ENCODE assay signal across 14 mouse cellular contexts in the genomic region with DNA sequence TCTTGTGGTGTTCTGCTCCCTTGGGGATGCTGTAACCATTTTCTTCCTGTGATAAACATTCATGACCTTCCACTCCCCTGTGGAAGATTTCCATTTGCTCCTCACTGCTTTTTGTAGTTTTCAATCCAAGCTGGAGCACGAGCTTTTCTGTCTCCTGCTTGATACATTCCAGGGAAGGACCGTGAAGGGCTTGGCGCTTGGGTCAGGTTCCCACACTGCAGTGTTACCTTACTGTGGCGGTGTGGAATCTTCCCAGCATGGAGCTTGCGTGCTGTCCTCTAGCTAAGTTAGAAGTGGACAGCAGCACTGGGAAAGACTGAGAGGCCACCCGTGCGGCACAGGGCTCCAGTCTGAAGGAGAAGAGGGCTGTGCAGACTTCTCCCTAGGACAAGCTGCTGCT. TPM values are rescaled to one million over a fixed set of nuclear protein-coding genes. Genes with fewer than 3 reads are reported as not detected.
DNase-seq lines count a peak whose midpoint lies in the region; ATAC-seq and TF ChIP-seq lines count a peak whose summit lies in the region.
"Had no signal": no experiment of that assay in that cellular context is flagged by ENCODE, and none has a peak within 500 bp of the region (broad histone marks: within the 10 kb centered on the region; RNA-seq: fewer than 3 reads in every experiment).

No protein-coding gene starts in this region.

- WGBS in lung, embryonic 14.5 days, result 59% methylated on average over 7 of the region's 7 CpGs
- WGBS in heart, embryonic 12.5 days, result 47% methylated on average over 7 of the region's 7 CpGs
- 71% methylated on average over 7 of the region's 7 CpGs for WGBS in small intestine, adult 2 months

- TF ChIP-seq POLR2A in small intestine, adult 2 months (IDR thresholded peaks at IDR 0.05; ENCODE audit: low read depth, low read length), result no peak

- no peak overlapping the region for H3K9ac ChIP-seq in lung, embryonic 14.5 days
- 0 out of 2 replicates have a peak overlapping the region, but pooled peaks have one; percentile 15 for H3K9ac ChIP-seq in heart, embryonic 12.5 days
- H3K9ac ChIP-seq: limb, embryonic 13.5 days; neural tube, embryonic 12.5 days had no signal

- H3K27me3 ChIP-seq in lung, embryonic 14.5 days (ENCODE audit: insufficient read depth, low read length), result no peaks in the 10 kb centered on the region
- no peaks in the 10 kb centered on the region for H3K27me3 ChIP-seq in heart, embryonic 12.5 days (replicated peaks)
- no peaks in the 10 kb centered on the region for H3K27me3 ChIP-seq in small intestine, adult 2 months (ENCODE audit: control insufficient read depth, insufficient read depth, low read length)
- H3K27me3 ChIP-seq: limb, embryonic 13.5 days; neural tube, embryonic 12.5 days; Patski had no signal

- no peak overlapping the region for H3K4me2 ChIP-seq in lung, embryonic 14.5 days
- 0 out of 2 replicates have a peak overlapping the region, but pooled peaks have one; percentile 1 for H3K4me2 ChIP-seq in heart, embryonic 12.5 days
- H3K4me2 ChIP-seq: limb, embryonic 13.5 days; neural tube, embryonic 12.5 days had no signal

- H3K4me1 ChIP-seq in lung, embryonic 14.5 days (ENCODE audit: insufficient read depth), result no peaks in the 10 kb centered on the region
- peaks cover 33% of the 10 kb centered on the region for H3K4me1 ChIP-seq in heart, embryonic 12.5 days (replicated peaks)
- H3K4me1 ChIP-seq in small intestine, adult 2 months (ENCODE audit: control insufficient read depth, insufficient read depth, insufficient read length, low read length), result peaks cover 7% of the 10 kb centered on the region

- H3K4me3 ChIP-seq in lung, embryonic 14.5 days (ENCODE audit: low read depth, low read length), result no peak overlapping the region
- no peak overlapping the region for H3K4me3 ChIP-seq in heart, embryonic 12.5 days
- no peak overlapping the region for H3K4me3 ChIP-seq in small intestine, adult 2 months (ENCODE audit: low read depth, low read length)
- H3K4me3 ChIP-seq: erythroblast, embryonic 14.5 days; limb, embryonic 13.5 days; midbrain, embryonic 10.5 days; neural tube, embryonic 12.5 days had no signal

- peak overlapping the region; percentile 46; the same call in 1 of the 2 replicates for H3K27ac ChIP-seq in lung, embryonic 14.5 days (ENCODE audit: low read depth)
- peak overlapping the region; percentile 57 for H3K27ac ChIP-seq in heart, embryonic 12.5 days (ENCODE audit: poor library complexity, severe bottlenecking)
- H3K27ac ChIP-seq in small intestine, adult 2 months (ENCODE audit: insufficient read depth, low read depth, low read length), result peak overlapping the region; percentile 35; the same call in 1 of the 2 replicates
- H3K27ac ChIP-seq: limb, embryonic 13.5 days; neural tube, embryonic 12.5 days had no signal

- H3K9me3 ChIP-seq in lung, embryonic 14.5 days (ENCODE audit: low read depth, low read length), result no peaks in the 10 kb centered on the region
- no peaks in the 10 kb centered on the region for H3K9me3 ChIP-seq in heart, embryonic 12.5 days (replicated peaks)
- H3K9me3 ChIP-seq: limb, embryonic 13.5 days; midbrain, embryonic 10.5 days; neural tube, embryonic 12.5 days had no signal

- DNase-seq in heart, adult 18-20 months, result peak; percentile 31 to 35
- no peak for DNase-seq in heart, postnatal 4 days
- DNase-seq in lung, embryonic 14.5 days, result no peak
- DNase-seq in lung, postnatal 36 days, result no peak
- no peak for DNase-seq in layer of hippocampus, adult 8-10 months (ENCODE audit: low spot score in 2 of 2)
- no peak for DNase-seq in urinary bladder, postnatal 10 days (ENCODE audit: low spot score)
- DNase-seq: adrenal gland, postnatal 10 days had no signal

- no peak for ATAC-seq in lung, embryonic 14.5 days (ENCODE audit: insufficient read depth)
- ATAC-seq in heart, embryonic 12.5 days (ENCODE audit: insufficient number of reproducible peaks, low FRiP score), result no peak
- ATAC-seq: Patski had no signal

- no peaks in the 10 kb centered on the region for H3K36me3 ChIP-seq in lung, embryonic 14.5 days (ENCODE audit: insufficient read depth)
- no peaks in the 10 kb centered on the region for H3K36me3 ChIP-seq in heart, embryonic 12.5 days
- peaks cover 3% of the 10 kb centered on the region for H3K36me3 ChIP-seq in small intestine, adult 2 months (ENCODE audit: control insufficient read depth, insufficient read depth, low read length)
- H3K36me3 ChIP-seq: neural tube, embryonic 12.5 days had no signal

- no peak for TF ChIP-seq CTCF in lung, embryonic 14.5 days (IDR thresholded peaks at IDR 0.05; ENCODE audit: low read depth)
- no peak for TF ChIP-seq CTCF in small intestine, adult 2 months (IDR thresholded peaks at IDR 0.05; ENCODE audit: extremely low read depth, insufficient read length, insufficient replicate concordance, low read depth, low read length)

RNA-seq across cellular contexts. Expression of gene Prkar2a, which starts 15.5 kb away (rescaled TPM):
- total RNA-seq in heart, adult 18-20 months (2021), result 10 to 100 TPM; 76.2 to 79.9 TPM
- total RNA-seq in heart, postnatal 4 days (2021), result 10 to 100 TPM; 74.0 to 79.7 TPM
- 35.0 and 38.1 TPM in 2 replicates for polyA plus RNA-seq in lung, embryonic 14.5 days (2014; fragmentation: Nextera tagmentation; extraction: Ambion mirVana)
- polyA plus RNA-seq in heart, embryonic 12.5 days (2016; fragmentation: Nextera tagmentation; extraction: Ambion mirVana), result 41.8 and 44.0 TPM in 2 replicates
- polyA plus RNA-seq in small intestine, adult 2 months (2012; rRNA removed), result 17.6 and 31.5 TPM in 2 replicates
- total RNA-seq in layer of hippocampus, adult 8-10 months (2022), result 10 to 100 TPM; 41.1 to 58.2 (median 50.9) TPM

RNA-seq across cellular contexts. Expression of gene Slc25a20, which starts 42.7 kb away (rescaled TPM):
- 100 to 1,000 TPM; 214 to 233 TPM for total RNA-seq in heart, adult 18-20 months (2021)
- total RNA-seq in heart, postnatal 4 days (2021), result 100 to 1,000 TPM; 206 to 213 TPM
- 27.6 and 29.6 TPM in 2 replicates for polyA plus RNA-seq in lung, embryonic 14.5 days (2014; fragmentation: Nextera tagmentation; extraction: Ambion mirVana)
- 57.1 and 59.3 TPM in 2 replicates for polyA plus RNA-seq in heart, embryonic 12.5 days (2016; fragmentation: Nextera tagmentation; extraction: Ambion mirVana)
- 19.7 and 26.0 TPM in 2 replicates for polyA plus RNA-seq in small intestine, adult 2 months (2012; rRNA removed)
- total RNA-seq in layer of hippocampus, adult 8-10 months (2022), result 10 to 100 TPM; 14.3 to 17.4 (median 16.6) TPM

RNA-seq across cellular contexts. Expression of gene Arih2, which starts 55.4 kb away (rescaled TPM):
- total RNA-seq in heart, adult 18-20 months (2021), result 10 to 100 TPM; 40.6 to 42.7 TPM
- total RNA-seq in heart, postnatal 4 days (2021), result 10 to 100 TPM; 60.7 to 76.7 TPM
- 41.6 and 44.9 TPM in 2 replicates for polyA plus RNA-seq in lung, embryonic 14.5 days (2014; fragmentation: Nextera tagmentation; extraction: Ambion mirVana)
- polyA plus RNA-seq in heart, embryonic 12.5 days (2016; fragmentation: Nextera tagmentation; extraction: Ambion mirVana), result 49.1 and 49.7 TPM in 2 replicates
- polyA plus RNA-seq in small intestine, adult 2 months (2012; rRNA removed), result 13.1 and 22.4 TPM in 2 replicates
- 10 to 100 TPM; 49.4 to 60.4 (median 54.9) TPM for total RNA-seq in layer of hippocampus, adult 8-10 months (2022)

Comparison
In these comparisons a context has a peak if more than half of its experiments do, and no peak if none do; other contexts are left out.
1. DNase-seq: peak in heart, adult 18-20 months (2 of 2); none in heart, postnatal 4 days (single experiment), lung, embryonic 14.5 days (single experiment), lung, postnatal 36 days (single experiment), layer of hippocampus, adult 8-10 months (0 of 2) and urinary bladder, postnatal 10 days (single experiment).
2. RNA of gene Slc25a20, which starts 42.7 kb away (total RNA-seq): 214 to 233 TPM in heart, adult 18-20 months and 206 to 213 TPM in heart, postnatal 4 days; 14.3 to 17.4 TPM in layer of hippocampus, adult 8-10 months; every median in the first group is over 10 times any median in the second.
3. Peak in every context shown above with its lines, with median percentiles within 50 percentile points of each other: H3K27ac ChIP-seq.